In the genomic region with DNA sequence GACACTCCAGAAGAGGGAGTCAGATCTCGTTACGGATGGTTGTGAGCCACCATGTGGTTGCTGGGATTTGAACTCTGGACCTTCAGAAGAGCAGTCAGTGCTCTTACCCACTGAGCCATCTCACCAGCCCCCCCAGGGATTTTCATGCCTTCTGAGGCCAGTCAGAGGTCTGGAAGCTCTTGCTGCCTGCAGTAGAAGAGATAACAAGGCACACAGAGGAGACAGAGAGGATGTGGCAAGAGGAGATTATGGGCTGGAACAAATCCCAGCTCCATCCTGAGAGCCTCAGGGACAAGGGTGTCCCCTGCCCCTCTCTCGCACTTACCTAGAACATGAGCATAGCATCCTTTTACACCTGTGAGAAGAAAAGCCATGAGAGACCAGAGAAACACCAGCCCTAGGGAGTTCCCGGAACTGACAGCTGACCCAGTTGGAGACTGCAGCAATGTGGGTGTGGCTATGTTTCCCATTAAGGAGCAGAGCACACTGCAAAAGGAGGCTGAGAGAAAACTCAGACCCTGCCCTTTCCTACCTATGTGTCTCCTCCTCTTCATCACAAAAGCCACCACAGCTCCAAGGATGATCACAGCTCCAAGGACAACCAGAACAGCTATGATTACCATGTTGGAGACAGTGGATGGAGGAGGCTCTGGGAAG, we compare ENCODE assay signal across 23 mouse cellular contexts. TPM values are rescaled to one million over a fixed set of nuclear protein-coding genes. Genes with fewer than 3 reads are reported as not detected.
DNase-seq lines count a peak whose midpoint lies in the region; ATAC-seq and TF ChIP-seq lines count a peak whose summit lies in the region.
"Not testable (repeated sequence)": the region's sequence is repeated elsewhere in the genome, so short reads cannot be mapped to it uniquely, and the experiment has no call there.
"Had no signal": no experiment of that assay in that cellular context is flagged by ENCODE, and none has a peak within 500 bp of the region (broad histone marks: within the 10 kb centered on the region; RNA-seq: fewer than 3 reads in every experiment).

No protein-coding gene starts in this region.

- peaks cover 0 to 16% of the 10 kb centered on the region in 2 experiments; a peak in 3 of 4 replicates for H3K4me1 ChIP-seq in liver, embryonic 14.5 days (replicated peaks; ENCODE audit: control insufficient read depth in 2 of 2, insufficient read depth in 2 of 2, low read length in 1 of 2)

- not testable (repeated sequence) for H3K9ac ChIP-seq in liver, embryonic 14.5 days (replicated peaks)

- not testable (repeated sequence) for H3K36me3 ChIP-seq in liver, embryonic 14.5 days (replicated peaks; ENCODE audit: control insufficient read depth, insufficient read depth, low read depth)

- peak; percentile 40; the same call in 1 of the 2 replicates for ATAC-seq in liver, embryonic 14.5 days (ENCODE audit: insufficient read depth)
- peak; percentile 80 for ATAC-seq in megakaryocyte-erythroid progenitor cell, adult 5-6 weeks (replicated peaks; ENCODE audit: low FRiP score, low TSS enrichment, poor library complexity, severe bottlenecking)

- not testable (repeated sequence) for H3K9me3 ChIP-seq in liver, embryonic 14.5 days (ENCODE audit: control insufficient read depth, low read length)

- peak; percentile 18; the same call in 1 of the 2 replicates for TF ChIP-seq EP300 in liver, embryonic 14.5 days (IDR thresholded peaks at IDR 0.05; ENCODE audit: low read depth)

- not testable (repeated sequence) for H3K27me3 ChIP-seq in liver, embryonic 14.5 days (ENCODE audit: control insufficient read depth, insufficient read depth, low read length)

- H3K27ac ChIP-seq in liver, embryonic 14.5 days: not testable (repeated sequence)

- H3K4me3 ChIP-seq in liver, embryonic 14.5 days (ENCODE audit: insufficient read depth in 1 of 2, low read depth in 2 of 2, low read length in 2 of 2): not testable (repeated sequence)

- WGBS in liver, embryonic 14.5 days (ENCODE audit: insufficient replicate concordance): 52% methylated on average over 2 of the region's 4 CpGs

- DNase-seq in CD4-positive helper T cell, adult 2 months (ENCODE audit: low read depth, low spot score): peak; percentile 32
- DNase-seq in adipocyte (ENCODE audit: low spot score): peak; percentile 1
- DNase-seq in heart, adult 18-20 months: peak; percentile 54 to 61
- DNase-seq in kidney, postnatal 36 days: peak; percentile 37 to 43
- peak; percentile 54 to 62 (median 57) for DNase-seq in liver, embryonic 14.5 days (ENCODE audit: low read depth in 3 of 3, low spot score in 3 of 3)
- DNase-seq in spleen, postnatal 4 days (ENCODE audit: low spot score in 2 of 2): peak; percentile 52 to 66

- TF ChIP-seq CTCF in liver, embryonic 14.5 days (IDR thresholded peaks at IDR 0.05; ENCODE audit: low read depth): not testable (repeated sequence)

- H3K4me2 ChIP-seq in liver, embryonic 14.5 days (ENCODE audit: low read depth): not testable (repeated sequence)

RNA-seq across cellular contexts. Expression of a gene that starts 2.5 kb away (rescaled TPM):
- 10 to 100 TPM; 31.7 to 56.7 TPM for total RNA-seq in heart, adult 18-20 months (2021)
- 24.3 and 29.1 TPM in 2 replicates for polyA plus RNA-seq in liver, embryonic 14.5 days (2012; rRNA removed)
- 25.5 and 28.8 TPM in 2 replicates for polyA plus RNA-seq in liver, embryonic 14.5 days (2014; fragmentation: Nextera tagmentation; extraction: Ambion mirVana)
- 55.6 and 98.1 TPM in 2 replicates for total RNA-seq in megakaryocyte-erythroid progenitor cell, adult 5-6 weeks (2014; fragmentation: Nextera tagmentation)
- total RNA-seq in megakaryocyte-erythroid progenitor cell, adult 5-6 weeks (2017): 84.5 and 111 TPM in 2 replicates

RNA-seq across cellular contexts. Expression of a gene that starts 9.8 kb away (rescaled TPM):
- 1 to 10 TPM; 6.5 to 6.7 TPM for total RNA-seq in heart, adult 18-20 months (2021)
- 3.2 and 4.3 TPM in 2 replicates for polyA plus RNA-seq in liver, embryonic 14.5 days (2012; rRNA removed)
- polyA plus RNA-seq in liver, embryonic 14.5 days (2014; fragmentation: Nextera tagmentation; extraction: Ambion mirVana): 3.7 and 4.0 TPM in 2 replicates
- total RNA-seq in megakaryocyte-erythroid progenitor cell, adult 5-6 weeks (2014; fragmentation: Nextera tagmentation): 6.8 and 10.1 TPM in 2 replicates
- 25.5 and 35.1 TPM in 2 replicates for total RNA-seq in megakaryocyte-erythroid progenitor cell, adult 5-6 weeks (2017)

RNA-seq across cellular contexts. Expression of a gene that starts 12.4 kb away (rescaled TPM):
- total RNA-seq in heart, adult 18-20 months (2021): 10 to 100 TPM; 15.0 to 23.6 TPM
- 6.8 and 7.9 TPM in 2 replicates for polyA plus RNA-seq in liver, embryonic 14.5 days (2012; rRNA removed)
- 9.8 and 10.6 TPM in 2 replicates for polyA plus RNA-seq in liver, embryonic 14.5 days (2014; fragmentation: Nextera tagmentation; extraction: Ambion mirVana)
- total RNA-seq in megakaryocyte-erythroid progenitor cell, adult 5-6 weeks (2014; fragmentation: Nextera tagmentation): 17.1 and 25.6 TPM in 2 replicates
- 30.1 and 31.5 TPM in 2 replicates for total RNA-seq in megakaryocyte-erythroid progenitor cell, adult 5-6 weeks (2017)

RNA-seq across cellular contexts. Expression of a gene that starts 12.6 kb away (rescaled TPM):
- total RNA-seq in heart, adult 18-20 months (2021): not detected
- polyA plus RNA-seq in liver, embryonic 14.5 days (2012; rRNA removed): not detected in 2 replicates
- not detected in 2 replicates for polyA plus RNA-seq in liver, embryonic 14.5 days (2014; fragmentation: Nextera tagmentation; extraction: Ambion mirVana)
- total RNA-seq in megakaryocyte-erythroid progenitor cell, adult 5-6 weeks (2014; fragmentation: Nextera tagmentation): 0.52 TPM in 1 of 2 replicates, not detected in the other
- not detected in 2 replicates for total RNA-seq in megakaryocyte-erythroid progenitor cell, adult 5-6 weeks (2017)
- total RNA-seq: forebrain, postnatal 0 days; gastrocnemius, postnatal 25 days; hematopoietic stem cell, adult 5-6 weeks; layer of hippocampus, adult 2 months; layer of hippocampus, postnatal 25 days; megakaryocyte, adult 5-6 weeks had no signal
- polyA plus RNA-seq: cortical plate, adult 2 months; embryonic facial prominence, embryonic 10.5 days; forebrain, embryonic 11.5 days; forebrain, postnatal 0 days; heart, embryonic 10.5 days; heart, postnatal 0 days; hindbrain, embryonic 15.5 days; limb, embryonic 10.5 days; midbrain, embryonic 14.5 days; neural tube, embryonic 12.5 days had no signal

RNA-seq across cellular contexts. Expression of a gene that starts 28.0 kb away (rescaled TPM):
- total RNA-seq in heart, adult 18-20 months (2021): 10 to 100 TPM in 1 of 2 experiments, 1 to 10 TPM in 1; 5.4 to 10.0 TPM
- 0.03 TPM in 1 of 2 replicates, not detected in the other for polyA plus RNA-seq in liver, embryonic 14.5 days (2012; rRNA removed)
- not detected in 2 replicates for polyA plus RNA-seq in liver, embryonic 14.5 days (2014; fragmentation: Nextera tagmentation; extraction: Ambion mirVana)
- not detected in 2 replicates for total RNA-seq in megakaryocyte-erythroid progenitor cell, adult 5-6 weeks (2014; fragmentation: Nextera tagmentation)
- not detected in 2 replicates for total RNA-seq in megakaryocyte-erythroid progenitor cell, adult 5-6 weeks (2017)
- total RNA-seq: forebrain, postnatal 0 days; hematopoietic stem cell, adult 5-6 weeks; megakaryocyte, adult 5-6 weeks had no signal
- polyA plus RNA-seq: adrenal gland, adult 2 months; embryonic facial prominence, embryonic 10.5 days; forebrain, embryonic 11.5 days; forebrain, postnatal 0 days; heart, embryonic 10.5 days; heart, postnatal 0 days; hindbrain, embryonic 15.5 days; limb, embryonic 10.5 days; midbrain, embryonic 14.5 days; neural tube, embryonic 12.5 days had no signal

Comparison
In these comparisons a context has a peak if more than half of its experiments do, and no peak if none do; other contexts are left out.
1. DNase-seq: peak in every context shown above with its lines; median percentile 59 in spleen, postnatal 4 days; 58 in heart, adult 18-20 months; 57 in liver, embryonic 14.5 days; 40 in kidney, postnatal 36 days; 32 in CD4-positive helper T cell, adult 2 months; 1 in adipocyte.